Mouse (Mus musculus) megakaryocyte, adult 5-6 weeks (primary cell): ENCODE data around the gene Svs5. TPM values are rescaled to one million over a fixed set of nuclear protein-coding genes. Genes with fewer than 3 reads are reported as not detected.
A peak's percentile ranks its signal among the peaks of the same experiment; 100 is the strongest.
"Not testable (repeated sequence)": the region's sequence is repeated elsewhere in the genome, so short reads cannot be mapped to it uniquely, and the experiment has no call there.

Experiments used
- ATAC-seq: 2 replicates; pipeline ENCODE4 v1.8.0; 2016; ENCODE audit warnings: mild to moderate bottlenecking, inconsistent platforms; ENCODE audit not compliant: poor library complexity, severe bottlenecking
- total RNA-seq, 2 experiments: library from RNA; stranded (forward) in 1 of 2; stranded (reverse) in 1 of 2; fragments of 153-499, 151-499 nt in 1 of 2; fragments of 221-1000, 200-1000 nt in 1 of 2; gene quantifications; 2 replicates each; pipeline versions ENCODE4 v1.2.3 to v1.2.4; 2015 to 2017

Svs5 gene
- total RNA-seq (2015) (not detected in 2 replicates), total RNA-seq (2017) (not detected in 2 replicates)

DNA sequence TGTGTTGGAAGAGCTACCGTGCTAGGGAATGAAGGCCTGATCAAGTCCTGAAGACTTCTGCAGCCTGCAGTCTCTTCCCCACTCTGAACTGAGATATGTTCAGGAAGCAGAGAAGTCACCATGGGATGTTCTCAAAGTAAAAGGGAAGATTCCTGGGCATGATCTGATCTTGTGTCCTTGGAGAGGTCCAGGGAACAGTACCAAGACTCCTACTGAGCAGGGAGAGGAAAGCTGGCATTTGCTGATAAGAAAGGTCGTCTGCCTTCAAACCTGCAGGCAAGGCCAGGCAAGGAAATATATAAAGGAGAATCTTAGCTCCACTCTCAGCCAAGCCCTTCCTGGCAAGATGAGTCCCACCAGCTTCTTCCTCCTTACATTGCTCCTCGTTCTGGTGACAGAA lies at the start of gene Svs5:
TSS of gene Svs5 (plus strand) at position 301 of the 400 bp plus-strand sequence.
- ATAC-seq = not testable (repeated sequence)

DNA sequence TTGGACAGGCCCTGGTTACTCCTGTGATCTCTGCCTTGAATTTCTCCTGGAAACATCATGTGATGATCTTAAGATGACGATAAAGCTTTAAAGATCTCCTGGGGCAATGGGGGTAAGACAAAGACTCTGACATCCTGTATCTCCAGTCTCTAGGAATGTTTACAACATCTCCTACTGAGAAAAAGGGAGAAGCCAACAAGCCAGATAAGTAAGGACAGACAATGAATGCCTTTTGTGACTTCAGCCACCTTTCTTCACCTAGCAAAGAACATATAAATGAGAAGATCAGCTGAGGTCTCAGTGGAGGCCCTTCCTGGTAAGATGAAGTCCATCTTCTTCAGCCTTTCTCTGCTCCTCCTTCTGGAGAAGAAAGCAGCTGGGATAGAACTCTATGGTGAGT lies 43.6 kb upstream of the Svs5 start, which contains the start of gene Svs3a:
TSS of gene Svs3a (plus strand) at position 301 of the 400 bp plus-strand sequence.
- ATAC-seq = not testable (repeated sequence)

DNA sequence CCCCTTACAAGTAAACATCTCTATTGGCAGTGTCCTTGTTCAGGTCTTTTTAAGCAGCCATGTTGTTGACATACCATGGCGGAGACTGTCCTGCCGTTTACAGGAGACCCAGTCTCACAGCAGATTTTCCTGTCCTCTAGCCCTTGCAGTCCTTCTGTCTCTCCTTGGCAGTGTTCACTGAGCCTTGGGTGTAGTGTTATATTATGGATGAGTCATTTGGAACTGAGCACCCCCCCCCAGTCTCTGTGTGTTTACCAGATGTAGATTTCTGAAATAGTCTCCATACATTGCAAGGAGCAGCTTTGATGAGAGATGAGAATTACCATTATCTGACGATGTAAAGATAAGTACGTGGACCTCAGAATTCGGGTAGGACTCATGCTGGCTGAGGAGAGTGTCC lies 19.9 kb upstream of the Svs5 start:
- no peak for ATAC-seq

DNA sequence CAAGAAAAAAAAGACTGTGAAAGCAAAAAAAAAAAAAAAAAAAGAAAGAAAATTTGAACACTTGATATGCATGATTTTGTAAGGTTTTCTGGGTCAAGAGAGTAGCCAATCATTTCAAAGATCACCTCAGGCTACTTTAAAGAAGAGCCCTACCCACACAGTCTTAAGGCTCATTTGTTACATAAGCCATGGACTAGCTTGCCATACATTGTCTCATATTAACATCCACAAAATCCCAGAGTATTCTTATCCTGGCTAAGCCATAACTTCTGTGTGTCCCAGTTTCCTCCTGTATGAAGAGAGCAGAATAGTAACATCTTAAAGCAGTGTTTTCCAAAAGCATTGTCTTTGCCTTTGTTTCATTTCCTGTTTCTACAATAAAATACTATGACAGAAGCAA lies 17.1 kb upstream of the Svs5 start:
- not testable (repeated sequence) for ATAC-seq

DNA sequence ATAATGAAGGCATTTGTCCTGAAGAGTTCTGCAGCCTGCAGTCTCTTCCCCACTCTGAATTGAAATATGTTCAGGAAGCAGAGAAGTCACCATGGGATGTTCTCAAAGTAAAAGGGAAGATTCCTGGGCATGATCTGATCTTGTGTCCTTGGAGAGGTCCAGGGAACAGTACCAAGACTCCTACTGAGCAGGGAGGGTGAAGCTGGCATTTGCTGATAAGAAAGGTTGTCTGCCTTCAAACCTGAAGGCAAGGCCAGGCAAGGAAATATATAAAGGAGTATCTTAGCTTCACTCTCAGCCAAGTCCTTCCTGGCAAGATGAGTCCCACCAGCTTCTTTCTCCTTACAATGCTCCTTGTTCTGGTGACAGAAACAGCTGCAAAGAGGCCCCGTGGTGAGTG lies 16.1 kb upstream of the Svs5 start, which contains the start of gene Svs6:
TSS of gene Svs6 (plus strand) at position 301 of the 400 bp plus-strand sequence.
- ATAC-seq = not testable (repeated sequence)

DNA sequence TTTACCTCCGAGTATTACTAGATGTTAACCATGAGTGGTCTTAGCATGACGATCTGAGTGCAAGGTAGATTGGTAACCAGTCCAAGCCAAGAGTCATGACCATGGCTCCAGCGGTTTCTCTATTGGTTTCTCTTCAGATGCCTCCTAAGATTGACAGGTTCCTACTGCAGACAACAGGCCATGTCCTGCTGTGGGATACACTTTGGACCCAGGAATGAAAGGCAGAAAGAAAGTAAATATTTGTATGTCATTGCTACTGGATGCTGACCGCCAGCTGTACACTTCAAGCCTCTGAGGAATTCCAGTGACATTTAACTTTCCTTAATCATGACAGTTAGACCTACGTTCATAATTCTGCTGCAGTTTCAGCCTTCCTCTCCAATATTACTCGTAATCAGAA lies 11.6 kb upstream of the Svs5 start:
- ATAC-seq = no peak

DNA sequence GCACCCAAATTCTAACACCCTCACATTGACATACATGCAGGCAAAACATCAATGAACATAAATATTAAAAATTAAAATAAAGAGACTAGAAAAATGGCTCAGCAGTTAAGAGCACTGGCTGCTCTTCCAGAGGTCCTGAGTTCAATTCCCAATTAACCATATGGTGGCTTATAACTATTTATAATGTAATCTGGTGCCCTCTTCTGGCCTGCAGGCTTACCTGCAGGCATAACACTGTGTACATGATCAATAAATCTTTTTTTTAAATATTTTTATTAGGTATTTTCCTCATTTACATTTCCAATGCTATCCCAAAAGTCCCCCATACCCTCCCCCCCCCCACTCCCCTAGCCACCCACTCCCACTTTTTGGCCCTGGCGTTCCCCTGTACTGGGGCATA lies 11.2 kb downstream of the Svs5 start:
- ATAC-seq = not testable (repeated sequence)

DNA sequence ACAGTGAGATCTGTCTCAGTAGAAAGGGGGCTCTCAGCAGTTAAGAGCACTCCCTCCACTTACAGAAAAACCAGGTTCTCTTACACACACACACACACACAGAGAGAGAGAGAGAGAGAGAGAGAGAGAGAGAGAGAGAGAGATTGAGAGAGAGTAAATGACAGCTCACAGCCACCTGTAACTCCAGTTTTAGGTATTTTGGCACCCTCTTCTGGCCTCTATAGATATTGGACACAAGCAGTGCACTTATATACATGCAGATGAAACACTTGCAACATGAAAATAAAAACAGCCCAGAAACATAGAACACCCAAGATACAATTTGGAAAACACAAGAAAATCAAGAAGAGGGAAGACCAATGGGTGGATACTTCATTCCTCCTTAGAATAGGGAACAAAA lies 15.2 kb downstream of the Svs5 start:
- ATAC-seq = not testable (repeated sequence)

DNA sequence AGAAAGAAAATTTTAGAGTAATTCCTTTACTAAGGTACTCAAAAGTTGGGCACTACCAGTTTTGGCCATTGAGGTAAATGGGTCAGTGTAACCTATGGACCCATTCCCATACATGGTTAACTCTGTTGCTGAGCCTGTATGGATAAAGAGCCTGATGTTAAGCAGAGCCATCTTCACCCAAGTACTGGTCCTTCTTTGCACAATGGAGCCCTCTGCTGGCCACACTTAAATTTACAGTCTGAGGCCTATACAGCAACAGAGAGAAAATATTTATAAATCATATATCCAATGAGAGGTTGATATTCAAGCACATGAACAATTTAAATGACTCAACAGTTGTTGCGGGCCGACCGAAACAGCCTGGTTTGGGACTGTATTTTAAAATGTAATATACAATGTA lies 16.4 kb downstream of the Svs5 start:
- ATAC-seq = peak; percentile 81

DNA sequence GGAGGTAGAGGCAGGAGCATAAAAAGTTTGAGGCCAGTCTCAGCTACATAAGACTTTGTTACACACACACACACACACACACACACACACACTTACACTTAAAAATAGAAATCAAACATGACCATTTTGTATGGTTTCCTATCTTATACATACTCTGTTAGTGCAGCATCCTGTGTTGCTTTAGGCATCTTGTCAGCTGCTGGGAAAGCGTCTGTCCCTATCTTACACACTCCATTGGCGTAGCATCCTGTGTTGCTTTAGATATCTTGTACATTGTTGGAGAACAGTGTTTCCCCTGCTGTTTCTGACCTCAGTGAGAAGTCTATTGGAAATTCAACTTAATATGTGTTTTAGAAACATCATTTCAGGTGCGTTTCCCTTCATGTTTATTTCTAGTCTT lies 20.2 kb downstream of the Svs5 start:
- ATAC-seq = no peak

DNA sequence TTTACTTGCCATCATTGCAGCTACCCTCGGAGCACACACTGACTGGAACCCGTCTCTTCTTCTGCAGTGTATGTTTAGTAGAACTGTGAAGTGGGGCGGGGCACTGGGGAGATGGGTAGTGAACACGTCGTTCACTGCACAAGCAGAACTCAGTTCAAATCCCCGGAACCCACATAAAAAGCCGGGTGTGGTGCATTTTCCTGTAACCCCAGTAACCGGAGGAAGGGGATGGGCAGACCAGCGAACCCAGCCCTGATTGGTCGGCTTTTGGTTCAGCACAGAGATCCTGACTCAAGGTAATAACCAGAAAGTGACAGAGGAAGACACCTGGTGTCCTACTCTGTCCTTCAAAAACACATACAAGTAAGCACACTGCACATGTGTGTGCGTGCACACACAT lies 20.8 kb downstream of the Svs5 start:
- ATAC-seq = no peak

DNA sequence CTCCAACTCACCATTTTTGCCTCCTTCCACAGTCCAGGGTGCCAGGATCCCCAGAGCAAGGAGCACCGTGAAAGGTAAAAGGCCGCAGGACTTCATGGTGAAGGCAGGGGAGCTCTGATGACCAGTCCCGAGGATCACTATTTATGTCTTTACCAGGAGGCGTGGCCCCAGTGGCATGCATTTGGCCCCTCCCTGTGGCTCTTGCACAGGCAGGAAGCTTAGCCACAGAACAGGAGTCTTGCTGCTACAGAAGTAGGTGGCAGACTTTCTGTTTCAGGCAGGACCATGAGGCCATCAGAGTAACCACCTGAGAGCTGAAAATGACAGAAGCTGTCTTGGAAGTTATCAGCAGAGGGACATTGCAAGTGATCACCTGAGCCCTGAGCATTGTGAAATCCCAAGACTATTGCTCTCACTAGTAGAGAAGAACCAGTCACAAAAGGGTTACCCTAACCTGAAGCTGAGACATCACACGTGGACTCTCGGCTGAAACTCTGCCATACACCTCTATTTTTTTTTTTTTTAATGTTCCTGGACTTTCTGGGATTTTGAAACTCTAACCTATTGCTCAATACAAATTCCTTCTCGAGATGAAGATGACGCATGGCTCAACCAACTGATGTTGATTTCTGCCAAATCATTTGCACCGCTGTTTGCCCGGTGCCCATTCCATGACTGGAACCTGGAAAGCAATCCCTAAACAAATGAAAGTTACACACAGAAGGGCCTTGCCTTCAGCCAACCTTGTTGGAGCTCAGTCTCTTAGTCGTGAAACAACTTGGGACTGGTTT lies 23.8 kb downstream of the Svs5 start:
- peak; percentile 86 for ATAC-seq

DNA sequence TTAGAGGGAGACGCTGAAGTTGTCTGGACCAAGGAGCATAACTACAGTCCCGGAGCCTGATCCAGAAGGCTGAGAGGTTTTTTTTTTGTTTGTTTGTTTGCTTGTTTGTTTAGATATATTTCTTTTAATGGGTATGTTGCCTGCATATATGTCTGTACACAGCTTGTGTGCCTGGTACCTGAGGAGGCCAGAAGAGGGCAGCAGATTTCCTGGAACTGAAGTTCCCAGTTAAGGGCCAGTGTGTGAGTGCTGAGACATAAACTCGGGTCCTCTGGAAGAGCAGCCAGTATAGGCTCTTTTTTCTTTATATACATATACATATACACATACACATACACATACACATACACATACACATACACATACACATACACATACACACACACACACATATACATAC lies 25.8 kb downstream of the Svs5 start:
- ATAC-seq = no peak

DNA sequence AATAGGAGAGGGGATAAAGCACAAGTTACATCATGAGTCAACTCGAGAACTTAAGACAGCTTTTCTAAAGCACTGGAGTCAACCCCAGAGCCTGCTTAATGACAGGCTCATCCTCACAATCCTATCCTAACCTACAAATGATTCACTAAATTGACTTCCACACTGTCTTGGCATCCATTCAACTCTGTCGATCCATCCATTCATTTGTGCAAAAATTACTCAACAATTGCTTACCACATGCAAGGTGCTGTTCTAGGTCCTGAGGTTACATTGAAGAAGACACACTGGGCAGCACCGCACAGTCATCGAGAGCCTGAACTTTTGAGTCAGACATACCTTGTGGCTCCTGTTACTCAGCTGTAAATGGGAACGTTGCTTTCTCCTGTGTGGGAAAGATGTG lies 26.5 kb downstream of the Svs5 start:
- ATAC-seq = no peak

DNA sequence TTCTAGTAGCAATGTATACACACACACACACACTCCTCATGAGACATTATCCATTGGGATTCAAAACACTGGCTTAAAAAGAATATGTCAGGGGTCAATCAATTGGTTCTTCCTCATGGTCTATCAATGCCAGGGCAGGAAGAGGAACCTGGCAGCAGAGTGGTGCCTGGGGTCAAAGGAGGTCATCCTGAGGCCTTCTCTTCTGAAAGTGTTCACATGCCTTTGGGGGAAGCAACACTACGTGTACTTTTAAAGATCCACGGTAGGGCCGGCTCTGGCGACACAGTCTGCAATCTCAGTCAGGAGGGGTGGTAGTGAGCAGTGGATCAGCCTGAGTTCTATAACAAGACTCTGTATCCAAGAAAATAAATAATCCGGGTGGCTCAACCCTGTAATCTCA lies 27.1 kb downstream of the Svs5 start:
- peak; percentile 53 for ATAC-seq

DNA sequence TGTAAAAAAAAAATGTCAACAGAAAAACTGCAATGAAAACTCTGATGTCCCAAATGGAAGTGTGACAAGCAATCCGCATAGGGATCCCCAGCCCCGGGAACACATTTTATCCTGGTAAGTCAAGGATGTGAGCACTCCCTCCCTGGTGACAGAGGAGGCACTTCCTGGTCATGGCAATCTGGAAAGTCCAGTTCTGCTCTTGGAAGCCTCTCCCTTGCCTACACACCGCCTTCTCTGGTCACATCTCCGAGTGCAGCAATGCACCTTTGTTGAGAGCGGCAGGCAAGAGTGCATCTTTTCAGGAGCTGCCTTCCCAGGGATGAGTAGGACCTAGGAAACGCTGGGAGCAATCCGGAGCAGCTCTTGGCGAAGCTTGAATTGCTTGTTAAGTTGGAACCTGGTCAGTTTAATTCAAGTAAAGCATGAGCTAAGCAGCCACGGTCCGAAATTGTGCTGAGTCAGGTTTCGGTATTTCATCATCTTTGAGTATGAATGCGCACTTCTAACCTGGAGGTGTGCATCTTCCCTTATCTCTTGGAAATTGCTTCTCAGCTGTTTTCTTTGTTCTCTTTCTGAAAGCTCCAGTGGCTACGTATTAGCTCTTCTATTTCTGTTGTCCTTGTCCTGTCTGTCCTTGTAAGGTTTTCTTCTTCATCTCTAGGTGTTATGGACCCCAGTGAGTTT lies 28.6 kb downstream of the Svs5 start:
- ATAC-seq = peak; percentile 38; the same call in 1 of the 2 replicates

DNA sequence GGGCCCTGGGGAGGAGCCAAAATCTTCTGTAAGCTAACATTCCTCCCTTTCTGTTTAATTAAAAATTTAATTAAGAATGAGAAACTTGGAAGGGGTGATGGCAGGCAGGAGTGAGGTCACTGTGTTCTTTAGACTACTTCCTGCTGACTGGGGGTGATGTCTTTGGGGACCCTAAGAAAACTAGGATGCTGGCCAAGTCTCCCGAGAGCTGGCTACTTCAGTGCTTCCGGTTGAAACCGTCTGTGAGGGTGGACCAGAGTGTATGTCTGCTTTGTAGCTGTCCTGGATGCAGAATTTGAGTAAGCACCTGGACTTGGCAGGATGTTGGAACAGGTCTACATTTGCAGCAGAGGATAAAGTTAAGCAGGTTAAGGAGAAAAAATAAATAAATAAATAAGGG lies 34.4 kb downstream of the Svs5 start:
- ATAC-seq = no peak

DNA sequence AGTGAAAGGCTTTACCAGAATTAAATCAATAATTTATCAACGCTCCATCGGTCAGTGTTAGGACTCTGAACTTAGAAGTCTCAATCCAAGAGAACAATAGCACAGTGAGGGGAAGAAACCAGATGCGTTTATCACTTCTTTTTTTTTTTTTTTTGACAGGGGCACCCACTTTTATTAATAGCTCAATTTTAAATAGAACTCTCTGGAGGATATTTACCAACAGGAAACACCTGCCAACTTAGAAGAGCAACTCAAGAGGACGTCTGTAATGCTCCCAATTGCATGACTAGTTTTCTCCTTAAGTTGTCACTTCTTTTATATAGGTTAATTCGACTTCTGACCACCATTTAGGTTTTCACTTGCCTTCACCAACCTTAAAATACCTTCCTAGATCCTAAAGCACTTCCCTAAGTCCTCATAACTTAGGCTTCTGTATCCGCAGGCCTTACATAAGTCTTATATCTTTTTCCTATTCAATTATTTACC lies 36.1 kb downstream of the Svs5 start:
- ATAC-seq = no peak

DNA sequence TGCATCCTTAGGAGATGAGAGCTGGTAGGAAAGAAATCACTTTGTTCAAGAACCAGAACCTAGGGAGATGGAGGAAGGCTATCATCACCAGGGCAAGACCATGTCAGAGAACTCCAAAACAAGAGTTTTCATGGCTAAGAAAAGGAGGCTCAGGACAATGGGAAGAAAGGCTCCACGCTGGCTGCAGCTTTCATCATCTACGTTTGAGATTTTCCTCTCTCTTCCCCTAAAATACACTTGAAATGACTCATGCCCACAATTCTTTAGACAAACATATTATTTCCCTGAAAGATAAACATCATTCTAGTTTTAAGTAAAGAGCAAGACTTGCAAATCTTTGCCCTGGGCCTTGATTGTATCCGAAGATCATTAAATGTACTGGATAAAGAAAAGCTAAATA lies 38.8 kb downstream of the Svs5 start:
- no peak for ATAC-seq

DNA sequence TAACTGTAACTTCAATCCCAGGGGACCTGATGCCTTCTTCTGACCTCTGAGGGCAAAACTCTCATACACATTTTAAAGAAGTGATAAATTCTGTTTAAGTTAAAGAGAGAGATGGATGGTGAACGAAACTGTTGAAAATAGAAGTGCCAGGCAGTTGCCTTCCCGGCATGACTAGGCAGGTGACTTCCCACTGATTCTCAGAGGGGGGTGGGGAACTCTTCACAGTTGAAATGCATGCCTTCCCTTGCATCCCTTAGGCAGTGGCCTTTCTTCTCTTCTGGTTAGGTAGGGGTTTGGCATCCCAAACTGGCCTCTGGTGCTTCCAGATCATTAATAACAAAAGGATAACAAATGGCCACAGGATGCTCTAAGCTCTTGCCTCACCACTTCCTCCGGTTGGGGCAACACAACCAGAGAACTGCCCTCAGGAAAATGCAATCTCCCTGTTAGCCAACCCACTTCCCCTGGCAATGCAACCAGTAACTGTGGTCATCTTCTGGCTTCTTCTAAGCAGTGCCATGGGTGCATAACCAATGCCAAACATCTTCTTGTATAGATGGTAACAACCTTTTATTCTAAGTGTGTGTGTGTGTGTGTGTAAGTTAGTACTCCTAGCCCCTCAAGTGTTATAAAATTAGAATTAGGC lies 40.0 kb downstream of the Svs5 start:
- ATAC-seq = peak; percentile 90

DNA sequence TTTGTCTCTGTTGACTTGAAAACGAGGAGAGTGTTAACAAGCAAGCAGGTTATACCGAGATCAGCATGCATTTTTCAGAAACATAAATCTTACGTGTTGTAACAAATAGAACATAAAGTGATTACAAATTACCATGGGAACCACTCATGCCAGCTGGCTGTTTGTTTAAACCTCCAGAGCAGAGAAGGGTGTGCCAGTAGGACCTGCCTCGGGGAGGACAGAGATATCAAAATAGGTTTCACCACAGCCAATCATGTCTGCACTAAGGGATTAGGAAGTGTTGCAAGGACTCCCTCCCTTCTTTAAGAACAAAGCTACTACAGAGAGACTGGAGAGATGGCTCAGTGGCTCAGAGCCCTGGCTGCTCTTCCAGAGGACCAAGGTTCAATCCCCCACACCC lies 40.6 kb downstream of the Svs5 start:
- peak; percentile 72 for ATAC-seq
